8 mouse cellular contexts compared by ENCODE assay signal in the genomic region with DNA sequence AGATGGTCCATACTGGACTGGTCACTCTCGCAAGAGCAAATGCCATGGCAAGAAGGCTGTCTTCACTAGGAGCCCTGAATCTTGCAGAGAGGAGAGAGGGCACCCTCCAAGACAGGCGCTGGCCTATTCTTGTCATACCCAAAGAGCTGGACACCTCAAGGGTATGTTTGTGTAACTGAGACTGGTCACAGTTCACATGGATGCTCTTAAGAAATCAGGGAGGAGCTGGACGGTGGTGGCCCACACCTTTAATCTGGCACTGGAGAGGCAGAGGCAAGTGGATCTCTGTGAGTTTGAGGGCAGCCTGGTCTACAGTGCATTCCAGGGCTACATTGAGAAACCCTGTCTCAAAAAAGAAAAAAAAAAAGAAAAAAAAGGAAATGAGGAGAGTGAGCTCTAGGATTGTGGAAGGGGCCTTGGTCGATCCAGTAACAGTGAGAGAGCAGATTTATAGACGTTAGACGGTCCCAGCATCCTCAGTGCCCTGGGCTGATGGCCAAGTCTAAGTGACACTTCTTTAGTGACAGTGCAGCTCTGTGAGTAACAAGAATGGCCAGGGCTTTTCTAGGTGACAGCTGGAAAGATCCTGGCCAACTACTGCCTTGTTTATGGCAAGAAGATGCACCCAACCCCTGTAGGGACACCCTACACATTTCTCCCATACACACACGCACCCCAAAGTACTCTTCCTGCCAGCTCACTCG. TPM values are rescaled to one million over a fixed set of nuclear protein-coding genes. Genes with fewer than 3 reads are reported as not detected.
DNase-seq lines count a peak whose midpoint lies in the region; ATAC-seq and TF ChIP-seq lines count a peak whose summit lies in the region.

No protein-coding gene starts in this region.

- peaks cover 46% of the 10 kb centered on the region for H3K79me3 ChIP-seq in C2C12 (ENCODE audit: low read depth)

- H3K4me1 ChIP-seq in erythroblast, embryonic 14.5 days (ENCODE audit: control insufficient read depth) = peaks cover 84% of the 10 kb centered on the region
- H3K4me1 ChIP-seq in midbrain, embryonic 16.5 days (ENCODE audit: control insufficient read depth, insufficient read depth, low read length) = peaks cover 17% of the 10 kb centered on the region

- H3K4me2 ChIP-seq in midbrain, embryonic 16.5 days (ENCODE audit: low read length) = peak overlapping the region; percentile 80

- H3ac ChIP-seq in C2C12 (ENCODE audit: control insufficient read depth, insufficient read length, low read depth) = peak overlapping the region; percentile 73

- TF ChIP-seq CTCF in C2C12 (IDR thresholded peaks at IDR 0.05; ENCODE audit: control insufficient read depth, insufficient read depth, insufficient read length) = no peak

- H3K9ac ChIP-seq in midbrain, embryonic 16.5 days (ENCODE audit: low read depth, low read length) = peak overlapping the region; percentile 96

- H3K36me3 ChIP-seq in C2C12 (ENCODE audit: control insufficient read depth, insufficient read depth) = no peaks in the 10 kb centered on the region
- H3K36me3 ChIP-seq in erythroblast, embryonic 14.5 days (ENCODE audit: control insufficient read depth) = peaks cover 78% of the 10 kb centered on the region
- no peaks in the 10 kb centered on the region for H3K36me3 ChIP-seq in midbrain, embryonic 16.5 days (ENCODE audit: control insufficient read depth, insufficient read depth, low read length)

- peak; percentile 32 for DNase-seq in cerebellum, adult 11-12 months
- DNase-seq in cerebellum, adult 11 months = no peak
- DNase-seq in kidney, postnatal 14 days = peak; percentile 49
- no peak for DNase-seq in frontal cortex, postnatal 14 days (ENCODE audit: low spot score in 2 of 2)
- DNase-seq in layer of hippocampus, postnatal 10 days (ENCODE audit: low spot score in 2 of 2) = no peak

- WGBS in midbrain, embryonic 16.5 days = 54% methylated on average over 8 of the region's 8 CpGs

- H3K27me3 ChIP-seq in C2C12 (ENCODE audit: control insufficient read depth, insufficient read depth, insufficient read length) = no peaks in the 10 kb centered on the region
- no peaks in the 10 kb centered on the region for H3K27me3 ChIP-seq in erythroblast, embryonic 14.5 days (ENCODE audit: control insufficient read depth)
- no peaks in the 10 kb centered on the region for H3K27me3 ChIP-seq in midbrain, embryonic 16.5 days (ENCODE audit: control insufficient read depth, insufficient read depth, low read depth, low read length)

- H3K4me3 ChIP-seq in C2C12 (ENCODE audit: insufficient read depth, poor library complexity, severe bottlenecking) = peak overlapping the region; percentile 75
- peak overlapping the region; percentile 83 for H3K4me3 ChIP-seq in erythroblast, embryonic 14.5 days (replicated peaks)
- peak overlapping the region; percentile 98 for H3K4me3 ChIP-seq in midbrain, embryonic 16.5 days (ENCODE audit: low read depth, low read length)

- no peaks in the 10 kb centered on the region for H3K9me3 ChIP-seq in erythroblast, embryonic 14.5 days (ENCODE audit: control insufficient read depth, low read length)
- H3K9me3 ChIP-seq in midbrain, embryonic 16.5 days (replicated peaks; ENCODE audit: control insufficient read depth, low read length, poor library complexity, severe bottlenecking) = no peaks in the 10 kb centered on the region

- H3K27ac ChIP-seq in midbrain, embryonic 16.5 days (ENCODE audit: low read length) = peak overlapping the region; percentile 91; the same call in 1 of the 2 replicates

- peaks cover 54% of the 10 kb centered on the region for H3K79me2 ChIP-seq in C2C12 (ENCODE audit: control insufficient read depth, insufficient read depth)

- ATAC-seq in midbrain, embryonic 16.5 days = no peak

TF ChIP-seq in C2C12, 6 proteins besides CTCF, POLR2A, EP300 and RAD21:
- TF ChIP-seq MYOD1 (IDR thresholded peaks at IDR 0.05; ENCODE audit: control insufficient read depth, insufficient read length, low read depth) (no peak), MAX (IDR thresholded peaks at IDR 0.05) (no peak), FOSL1 (IDR thresholded peaks at IDR 0.05; ENCODE audit: insufficient read depth, low read length, poor library complexity, severe bottlenecking) (no peak), CEBPB (IDR thresholded peaks at IDR 0.05; ENCODE audit: low read depth) (no peak), MYOG (IDR thresholded peaks at IDR 0.05; ENCODE audit: control insufficient read depth, extremely low read depth, insufficient read length) (no peak), USF1 (IDR thresholded peaks at IDR 0.05; ENCODE audit: low read depth) (no peak)

RNA-seq across cellular contexts. Expression of gene Cyb5r3, which starts 1.3 kb away (rescaled TPM):
- polyA plus RNA-seq in C2C12 (2012; fragmentation: generic; extraction: Trizol) = 402 TPM
- polyA plus RNA-seq in erythroblast, embryonic 14.5 days (2012) = 42.0 and 57.2 TPM in 2 replicates
- 107 and 121 TPM in 2 replicates for polyA plus RNA-seq in midbrain, embryonic 16.5 days (2015; fragmentation: Nextera tagmentation; extraction: Ambion mirVana)
- total RNA-seq in layer of hippocampus, postnatal 10 days (2021) = 100 to 1,000 TPM; 106 to 114 TPM

RNA-seq across cellular contexts. Expression of gene Poldip3, which starts 21.9 kb away (rescaled TPM):
- 108 TPM for polyA plus RNA-seq in C2C12 (2012; fragmentation: generic; extraction: Trizol)
- 7.8 and 8.4 TPM in 2 replicates for polyA plus RNA-seq in erythroblast, embryonic 14.5 days (2012)
- polyA plus RNA-seq in midbrain, embryonic 16.5 days (2015; fragmentation: Nextera tagmentation; extraction: Ambion mirVana) = 140 and 145 TPM in 2 replicates
- 10 to 100 TPM; 82.6 to 83.2 TPM for total RNA-seq in layer of hippocampus, postnatal 10 days (2021)

RNA-seq across cellular contexts. Expression of gene Rrp7a, which starts 48.5 kb away (rescaled TPM):
- polyA plus RNA-seq in C2C12 (2012; fragmentation: generic; extraction: Trizol) = 171 TPM
- 3.3 and 5.1 TPM in 2 replicates for polyA plus RNA-seq in erythroblast, embryonic 14.5 days (2012)
- 90.6 and 93.0 TPM in 2 replicates for polyA plus RNA-seq in midbrain, embryonic 16.5 days (2015; fragmentation: Nextera tagmentation; extraction: Ambion mirVana)
- total RNA-seq in layer of hippocampus, postnatal 10 days (2021) = 100 to 1,000 TPM; 123 to 128 TPM

Comparison
In these comparisons a context has a peak if more than half of its experiments do, and no peak if none do; other contexts are left out.
1. DNase-seq: peak in cerebellum, adult 11-12 months (single experiment) and kidney, postnatal 14 days (single experiment); none in cerebellum, adult 11 months (single experiment), frontal cortex, postnatal 14 days (0 of 2) and layer of hippocampus, postnatal 10 days (0 of 2).
2. RNA of gene Poldip3, which starts 21.9 kb away (polyA plus RNA-seq): 140 to 145 TPM in midbrain, embryonic 16.5 days and 108 TPM in C2C12 (single experiment); 7.8 to 8.4 TPM in erythroblast, embryonic 14.5 days; every median in the first group is over 10 times any median in the second.
3. RNA of gene Rrp7a, which starts 48.5 kb away (polyA plus RNA-seq): 171 TPM in C2C12 (single experiment) and 90.6 to 93.0 TPM in midbrain, embryonic 16.5 days; 3.3 to 5.1 TPM in erythroblast, embryonic 14.5 days; every median in the first group is over 10 times any median in the second.
4. Peak in every context shown above with its lines, with median percentiles within 50 percentile points of each other: H3K4me3 ChIP-seq.